Mouse (Mus musculus) spleen, adult 2 months (tissue): ENCODE data around the gene Cabs1.

ENCODE experiments used
- CTCF ChIP-seq: fragments of 200-500 bp; IDR thresholded peaks from 2 replicates; pipeline ENCODE4 v1.5.1; 2011; ENCODE audit warnings: mild to moderate bottlenecking, inconsistent platforms; ENCODE audit not compliant: insufficient read depth, insufficient read length, insufficient replicate concordance; ENCODE audit errors: extremely low read depth
- POLR2A ChIP-seq: fragments of 200-500 bp; IDR thresholded peaks from 2 replicates; pipeline ENCODE4 v1.6.1; 2011; ENCODE audit warnings: low read depth, low read length, inconsistent platforms

DNA sequence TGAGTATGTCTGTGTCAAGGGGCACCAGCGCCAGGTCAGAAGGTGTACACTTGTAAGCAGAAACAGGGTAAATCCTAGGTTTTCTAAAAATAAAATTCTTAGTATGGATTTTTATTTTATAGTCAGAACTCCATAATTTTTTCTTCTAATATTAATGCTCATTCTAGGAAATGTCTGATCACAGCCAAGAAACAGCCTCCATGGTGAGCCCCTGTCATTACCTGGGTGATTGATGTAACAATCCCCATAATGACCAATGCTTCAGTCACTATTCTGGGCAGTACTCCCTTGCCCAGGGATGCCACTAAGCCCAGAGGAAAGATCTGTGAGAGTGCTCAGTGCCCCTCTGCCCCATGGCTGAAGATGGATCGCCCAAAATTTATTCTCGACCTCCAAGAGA, at the start of gene Cabs1:
- TF ChIP-seq POLR2A (no peak), CTCF (no peak)
